11 mouse cellular contexts compared by ENCODE assay signal in genomic region chr1:105311899-105312600, GRCm38 (mm10). TPM values are rescaled to one million over a fixed set of nuclear protein-coding genes. Genes with fewer than 3 reads are reported as not detected.
DNase-seq lines count a peak whose midpoint lies in the region; ATAC-seq lines count a peak whose summit lies in the region.
"Had no signal": no experiment of that assay in that cellular context is flagged by ENCODE, and none has a peak within 500 bp of the region (broad histone marks: within the 10 kb centered on the region; RNA-seq: fewer than 3 reads in every experiment).

No protein-coding gene starts in this region.

- H3K27ac ChIP-seq in limb, embryonic 12.5 days, result 0 out of 2 replicates have a peak overlapping the region, but pooled peaks have one; percentile 41
- no peak overlapping the region for H3K27ac ChIP-seq in limb, embryonic 10.5 days
- H3K27ac ChIP-seq in embryonic facial prominence, embryonic 13.5 days, result peak overlapping the region; percentile 66
- no peak overlapping the region for H3K27ac ChIP-seq in neural tube, embryonic 11.5 days (ENCODE audit: low read depth, low read length)

- H3K4me3 ChIP-seq in limb, embryonic 12.5 days (replicated peaks), result no peak overlapping the region
- H3K4me3 ChIP-seq in limb, embryonic 10.5 days, result no peak overlapping the region
- no peak overlapping the region for H3K4me3 ChIP-seq in embryonic facial prominence, embryonic 13.5 days
- H3K4me3 ChIP-seq in neural tube, embryonic 11.5 days (ENCODE audit: low read depth, low read length), result no peak overlapping the region

- 87% methylated on average over 1 of the region's 1 CpGs for WGBS in limb, embryonic 12.5 days
- WGBS in limb, embryonic 10.5 days, result 78% methylated on average over 1 of the region's 1 CpGs
- 73% methylated on average over 1 of the region's 1 CpGs for WGBS in embryonic facial prominence, embryonic 13.5 days
- 92% methylated on average over 1 of the region's 1 CpGs for WGBS in neural tube, embryonic 11.5 days

- ATAC-seq in limb, embryonic 12.5 days (ENCODE audit: insufficient number of reproducible peaks, insufficient read depth, low FRiP score, low TSS enrichment, low read depth), result no peak; the same call in 1 of the 2 replicates
- no peak for ATAC-seq in embryonic facial prominence, embryonic 13.5 days (ENCODE audit: insufficient number of reproducible peaks, insufficient read depth, low FRiP score, low TSS enrichment, low read depth)
- no peak for ATAC-seq in neural tube, embryonic 11.5 days (ENCODE audit: insufficient read depth, low FRiP score, low TSS enrichment)

- no peak overlapping the region for H3K4me2 ChIP-seq in limb, embryonic 12.5 days
- H3K4me2 ChIP-seq in embryonic facial prominence, embryonic 13.5 days, result no peak overlapping the region
- H3K4me2 ChIP-seq in neural tube, embryonic 11.5 days (ENCODE audit: low read depth), result no peak overlapping the region

- no peaks in the 10 kb centered on the region for H3K36me3 ChIP-seq in limb, embryonic 12.5 days
- no peaks in the 10 kb centered on the region for H3K36me3 ChIP-seq in limb, embryonic 10.5 days
- no peaks in the 10 kb centered on the region for H3K36me3 ChIP-seq in embryonic facial prominence, embryonic 13.5 days
- no peaks in the 10 kb centered on the region for H3K36me3 ChIP-seq in neural tube, embryonic 11.5 days (ENCODE audit: control insufficient read depth, insufficient read depth, low read length)

- H3K9me3 ChIP-seq in limb, embryonic 12.5 days, result no peaks in the 10 kb centered on the region
- no peaks in the 10 kb centered on the region for H3K9me3 ChIP-seq in limb, embryonic 10.5 days (replicated peaks)
- H3K9me3 ChIP-seq in embryonic facial prominence, embryonic 13.5 days, result no peaks in the 10 kb centered on the region
- no peaks in the 10 kb centered on the region for H3K9me3 ChIP-seq in neural tube, embryonic 11.5 days (ENCODE audit: control insufficient read depth, low read length)

- no peaks in the 10 kb centered on the region for H3K27me3 ChIP-seq in limb, embryonic 12.5 days
- no peaks in the 10 kb centered on the region for H3K27me3 ChIP-seq in limb, embryonic 10.5 days (ENCODE audit: low read depth, poor library complexity, severe bottlenecking)
- no peaks in the 10 kb centered on the region for H3K27me3 ChIP-seq in embryonic facial prominence, embryonic 13.5 days
- H3K27me3 ChIP-seq in neural tube, embryonic 11.5 days (ENCODE audit: control insufficient read depth, insufficient read depth, low read length), result no peaks in the 10 kb centered on the region

- no peak for DNase-seq in limb, embryonic 10.5 days (ENCODE audit: low spot score)
- peak; percentile 71 to 76 for DNase-seq in heart, postnatal 10 days
- peak; percentile 14 for DNase-seq in neural tube, embryonic 11.5 days (ENCODE audit: low spot score)
- no peak for DNase-seq in ovary, adult 18-20 months (ENCODE audit: low spot score)
- no peak for DNase-seq in kidney, postnatal 14 days
- DNase-seq in frontal cortex, postnatal 10 days (ENCODE audit: low spot score in 2 of 2), result no peak
- DNase-seq: cerebellum, postnatal 25 days; lung, postnatal 4 days; thymus, postnatal 36 days had no signal

- intact Hi-C loops in heart, postnatal 10 days (cut with DNase I), result loop anchor here (5.0 kb wide), 1 partner anchor 220 kb away; no protein-coding TSS in a partner anchor

- H3K4me1 ChIP-seq in limb, embryonic 12.5 days (replicated peaks), result 0 out of 2 replicates have a peak, but pooled peaks cover 2% of the 10 kb centered on the region
- no peaks in the 10 kb centered on the region for H3K4me1 ChIP-seq in limb, embryonic 10.5 days
- peaks cover 13% of the 10 kb centered on the region for H3K4me1 ChIP-seq in embryonic facial prominence, embryonic 13.5 days
- H3K4me1 ChIP-seq in neural tube, embryonic 11.5 days (ENCODE audit: control insufficient read depth, insufficient read depth, low read length), result no peaks in the 10 kb centered on the region

- H3K9ac ChIP-seq in limb, embryonic 12.5 days (replicated peaks), result no peak overlapping the region
- no peak overlapping the region for H3K9ac ChIP-seq in embryonic facial prominence, embryonic 13.5 days
- no peak overlapping the region for H3K9ac ChIP-seq in neural tube, embryonic 11.5 days (ENCODE audit: low read length)

RNA-seq across cellular contexts. Expression of gene Rnf152, which starts 44.5 kb away (rescaled TPM):
- 1.2 and 1.3 TPM in 2 replicates for polyA plus RNA-seq in limb, embryonic 12.5 days (2016; fragmentation: Nextera tagmentation; extraction: Ambion mirVana)
- 0.11 and 0.16 TPM in 2 replicates for polyA plus RNA-seq in limb, embryonic 10.5 days (2016; fragmentation: Nextera tagmentation; extraction: Ambion mirVana)
- polyA plus RNA-seq in embryonic facial prominence, embryonic 13.5 days (2015; fragmentation: Nextera tagmentation; extraction: Ambion mirVana), result 0.87 and 1.00 TPM in 2 replicates
- 1 to 10 TPM; 4.4 to 4.6 TPM for total RNA-seq in heart, postnatal 10 days (2021)
- polyA plus RNA-seq in neural tube, embryonic 11.5 days (2014; fragmentation: Nextera tagmentation; extraction: Ambion mirVana), result 0.93 and 1.2 TPM in 2 replicates

Comparison
In these comparisons a context has a peak if more than half of its experiments do, and no peak if none do; other contexts are left out.
1. H3K27ac ChIP-seq: peak in limb, embryonic 12.5 days (single experiment) and embryonic facial prominence, embryonic 13.5 days (single experiment); none in limb, embryonic 10.5 days (single experiment) and neural tube, embryonic 11.5 days (single experiment).
2. DNase-seq: peak in heart, postnatal 10 days (2 of 2) and neural tube, embryonic 11.5 days (single experiment); none in limb, embryonic 10.5 days (single experiment), ovary, adult 18-20 months (single experiment), kidney, postnatal 14 days (single experiment) and frontal cortex, postnatal 10 days (0 of 2).